Mouse (Mus musculus) megakaryocyte, embryonic 14.5 days (primary cell): ENCODE results near the gene Cdr2.

Experiments
- FLI1 ChIP-seq: IDR thresholded peaks from 2 replicates; pipeline ENCODE4 v1.6.1; 2012; ENCODE audit warnings: low read length, inconsistent platforms, mixed read lengths
- GATA1 ChIP-seq: IDR thresholded peaks from 3 replicates; pipeline ENCODE4 v1.6.1; 2012; ENCODE audit warnings: mixed read lengths, low read length, inconsistent platforms, borderline replicate concordance

DNA sequence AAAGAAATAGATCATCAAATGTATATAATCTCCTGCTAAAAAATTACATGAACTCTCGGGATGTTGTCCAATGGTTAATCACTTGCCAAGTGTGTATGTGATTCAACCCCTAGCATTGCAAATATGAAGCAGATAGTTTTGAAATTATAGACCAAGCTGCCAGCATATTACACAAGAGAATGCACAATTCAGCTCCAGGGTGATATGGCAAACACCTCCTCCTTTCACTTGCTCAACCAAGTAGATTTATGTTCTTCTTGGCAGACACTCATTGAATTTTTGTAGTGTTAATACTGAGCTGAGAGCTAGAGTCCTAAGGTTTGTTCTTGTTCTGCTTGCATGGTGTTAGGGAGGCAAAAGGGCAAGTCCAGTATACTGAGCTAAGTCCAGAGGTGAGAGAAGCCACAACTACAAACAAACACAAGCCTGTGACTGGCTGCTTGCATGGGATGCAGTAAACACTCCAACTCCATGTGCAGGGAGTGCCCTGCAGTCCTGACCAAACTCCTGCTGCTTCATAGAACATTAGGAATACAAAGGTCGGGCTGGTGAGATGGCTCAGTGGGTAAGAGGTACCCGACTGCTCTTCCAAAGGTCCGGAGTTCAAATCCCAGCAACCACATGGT lies 21.8 kb upstream of the Cdr2 start:
- TF ChIP-seq FLI1 = no peak
- TF ChIP-seq GATA1 = no peak
